Mouse (Mus musculus): ENCODE results near the gene Ctnnb1. TPM values are rescaled to one million over a fixed set of nuclear protein-coding genes. Genes with fewer than 3 reads are reported as not detected.
"Not testable (repeated sequence)": the region's sequence is repeated elsewhere in the genome, so short reads cannot be mapped to it uniquely, and the experiment has no call there.

Gene Ctnnb1
- polyA plus RNA-seq, 1 experiment from 2014 or later = 711 TPM

- Histone ChIP-seq H3K9ac (no peak overlapping the region), H3K27ac (ENCODE audit: low read depth) (no peak overlapping the region), H3K27me3 (ENCODE audit: insufficient read depth, low read length) (no peaks in the 10 kb centered on the region), H3K9me3 (ENCODE audit: low read depth, low read length) (no peaks in the 10 kb centered on the region), H3K36me3 (ENCODE audit: insufficient read depth) (no peaks in the 10 kb centered on the region), H3K4me1 (ENCODE audit: insufficient read depth) (no peaks in the 10 kb centered on the region), H3K4me3 (ENCODE audit: low read depth, low read length) (no peak overlapping the region), H3K4me2 (no peak overlapping the region)
- WGBS = 60% methylated on average over 13 of the region's 13 CpGs
- no peak for TF ChIP-seq CTCF (IDR thresholded peaks at IDR 0.05; ENCODE audit: low read depth)
- ATAC-seq (ENCODE audit: insufficient read depth) (no peak), DNase-seq (peak; percentile 19)
Observed at GRCm38 (mm10) chr9:120913152-120913551, 15.9 kb upstream of the Ctnnb1 start.

GRCm38 (mm10) chr9:120914429-120914828 is 14.6 kb upstream of the Ctnnb1 start:
- no peaks in the 10 kb centered on the region for H3K27me3 ChIP-seq (ENCODE audit: insufficient read depth, low read length)
- no peaks in the 10 kb centered on the region for H3K36me3 ChIP-seq (ENCODE audit: insufficient read depth)
- peak overlapping the region; percentile 58 for H3K27ac ChIP-seq (ENCODE audit: low read depth)
- no peak overlapping the region for H3K4me2 ChIP-seq
- no peak for ATAC-seq (ENCODE audit: insufficient read depth)
- no peak overlapping the region for H3K4me3 ChIP-seq (ENCODE audit: low read depth, low read length)
- H3K9me3 ChIP-seq (ENCODE audit: low read depth, low read length) = no peaks in the 10 kb centered on the region
- no peak for DNase-seq
- H3K9ac ChIP-seq = no peak overlapping the region
- H3K4me1 ChIP-seq (ENCODE audit: insufficient read depth) = peaks cover 3% of the 10 kb centered on the region; the same call in 1 of the 2 replicates
- 67% methylated on average over 4 of the region's 4 CpGs for WGBS
- TF ChIP-seq CTCF (IDR thresholded peaks at IDR 0.05; ENCODE audit: low read depth) = no peak

- WGBS = 78% methylated on average over 14 of the region's 14 CpGs
- TF ChIP-seq CTCF (IDR thresholded peaks at IDR 0.05; ENCODE audit: low read depth) = peak; percentile 54
- Histone ChIP-seq H3K27me3 (ENCODE audit: insufficient read depth, low read length) (no peaks in the 10 kb centered on the region), H3K4me1 (ENCODE audit: insufficient read depth) (peaks cover 3% of the 10 kb centered on the region; the same call in 1 of the 2 replicates), H3K9ac (no peak overlapping the region), H3K36me3 (ENCODE audit: insufficient read depth) (no peaks in the 10 kb centered on the region), H3K27ac (ENCODE audit: low read depth) (peak overlapping the region; percentile 58), H3K4me3 (ENCODE audit: low read depth, low read length) (no peak overlapping the region), H3K4me2 (no peak overlapping the region), H3K9me3 (ENCODE audit: low read depth, low read length) (no peaks in the 10 kb centered on the region)
- DNase-seq (peak; percentile 55), ATAC-seq (ENCODE audit: insufficient read depth) (no peak)
Observed at GRCm38 (mm10) chr9:120914877-120915459, 14.0 kb upstream of the Ctnnb1 start.

GRCm38 (mm10) chr9:120917619-120918018 is 11.4 kb upstream of the Ctnnb1 start:
- H3K9me3 ChIP-seq (ENCODE audit: low read depth, low read length); H3K27me3 ChIP-seq (ENCODE audit: insufficient read depth, low read length); DNase-seq; H3K27ac ChIP-seq (ENCODE audit: low read depth); H3K9ac ChIP-seq; H3K4me3 ChIP-seq (ENCODE audit: low read depth, low read length); H3K36me3 ChIP-seq (ENCODE audit: insufficient read depth); H3K4me2 ChIP-seq; H3K4me1 ChIP-seq (ENCODE audit: insufficient read depth); ATAC-seq (ENCODE audit: insufficient read depth): not testable (repeated sequence)
- 91% methylated on average over 2 of the region's 2 CpGs for WGBS

- Histone ChIP-seq H3K27me3 (ENCODE audit: insufficient read depth, low read length) (no peaks in the 10 kb centered on the region), H3K9ac (no peak overlapping the region), H3K36me3 (ENCODE audit: insufficient read depth) (no peaks in the 10 kb centered on the region), H3K4me1 (ENCODE audit: insufficient read depth) (peaks cover 3% of the 10 kb centered on the region; the same call in 1 of the 2 replicates), H3K4me2 (no peak overlapping the region), H3K4me3 (ENCODE audit: low read depth, low read length) (no peak overlapping the region), H3K27ac (ENCODE audit: low read depth) (no peak overlapping the region), H3K9me3 (ENCODE audit: low read depth, low read length) (no peaks in the 10 kb centered on the region)
- WGBS = 64% methylated on average over 5 of the region's 5 CpGs
- DNase-seq (no peak), ATAC-seq (ENCODE audit: insufficient read depth) (no peak)
- TF ChIP-seq CTCF (IDR thresholded peaks at IDR 0.05; ENCODE audit: low read depth) = no peak
Observed at GRCm38 (mm10) chr9:120918211-120918610, 10.8 kb upstream of the Ctnnb1 start.

- Histone ChIP-seq H3K27ac (ENCODE audit: low read depth) (no peak overlapping the region), H3K9me3 (ENCODE audit: low read depth, low read length) (no peaks in the 10 kb centered on the region), H3K27me3 (ENCODE audit: insufficient read depth, low read length) (no peaks in the 10 kb centered on the region), H3K9ac (no peak overlapping the region), H3K4me2 (no peak overlapping the region), H3K4me1 (ENCODE audit: insufficient read depth) (peaks cover 3% of the 10 kb centered on the region; the same call in 1 of the 2 replicates), H3K4me3 (ENCODE audit: low read depth, low read length) (no peak overlapping the region), H3K36me3 (ENCODE audit: insufficient read depth) (no peaks in the 10 kb centered on the region)
- ATAC-seq (ENCODE audit: insufficient read depth) (peak; percentile 75; the same call in 1 of the 2 replicates), DNase-seq (peak; percentile 69)
- 6% methylated on average over 6 of the region's 6 CpGs for WGBS
- TF ChIP-seq CTCF (IDR thresholded peaks at IDR 0.05; ENCODE audit: low read depth) = no peak
Observed at GRCm38 (mm10) chr9:120918642-120919041, 10.4 kb upstream of the Ctnnb1 start.

- TF ChIP-seq CTCF (IDR thresholded peaks at IDR 0.05; ENCODE audit: low read depth) = no peak
- peaks cover 3% of the 10 kb centered on the region; the same call in 1 of the 2 replicates for H3K4me1 ChIP-seq (ENCODE audit: insufficient read depth)
- WGBS = 56% methylated on average over 5 of the region's 5 CpGs
- no peak overlapping the region for H3K27ac ChIP-seq (ENCODE audit: low read depth)
- H3K4me2 ChIP-seq = no peak overlapping the region
- ATAC-seq (ENCODE audit: insufficient read depth) (peak; percentile 74), DNase-seq (peak; percentile 20)
- H3K27me3 ChIP-seq (ENCODE audit: insufficient read depth, low read length) = no peaks in the 10 kb centered on the region
- H3K4me3 ChIP-seq (ENCODE audit: low read depth, low read length) = no peak overlapping the region
- no peak overlapping the region for H3K9ac ChIP-seq
- no peaks in the 10 kb centered on the region for H3K36me3 ChIP-seq (ENCODE audit: insufficient read depth)
- no peaks in the 10 kb centered on the region for H3K9me3 ChIP-seq (ENCODE audit: low read depth, low read length)
Observed at GRCm38 (mm10) chr9:120919130-120919529, 9.9 kb upstream of the Ctnnb1 start.

Measured in lung, embryonic 14.5 days (tissue).